Mouse (Mus musculus): ENCODE data around the gene Tubgcp6. TPM values are rescaled to one million over a fixed set of nuclear protein-coding genes. Genes with fewer than 3 reads are reported as not detected.

Tubgcp6 gene
- polyA plus RNA-seq, 1 experiment from 2014 or later, result 16.9 TPM

DNA sequence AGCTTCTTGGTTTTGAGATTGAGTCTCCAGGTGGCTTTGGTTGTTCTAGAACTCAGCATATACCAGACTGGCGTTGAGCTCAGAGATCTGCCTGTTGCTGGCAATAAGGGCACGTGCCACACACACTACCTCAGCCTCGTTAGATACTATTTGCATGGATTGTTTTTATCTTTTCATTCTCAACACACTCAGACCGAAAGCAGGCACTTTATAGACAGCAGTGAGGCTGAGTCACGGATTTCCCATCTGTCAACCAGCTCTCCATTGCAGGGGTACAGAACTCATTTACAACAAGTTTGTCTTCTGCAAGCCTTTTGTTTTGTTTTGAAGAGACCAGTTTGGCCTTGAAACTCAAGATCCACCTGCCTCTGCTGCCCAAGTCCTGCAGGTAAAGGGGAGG is 25.5 kb downstream of the Tubgcp6 start:
- WGBS, result 95% methylated on average over 5 of the region's 5 CpGs

DNA sequence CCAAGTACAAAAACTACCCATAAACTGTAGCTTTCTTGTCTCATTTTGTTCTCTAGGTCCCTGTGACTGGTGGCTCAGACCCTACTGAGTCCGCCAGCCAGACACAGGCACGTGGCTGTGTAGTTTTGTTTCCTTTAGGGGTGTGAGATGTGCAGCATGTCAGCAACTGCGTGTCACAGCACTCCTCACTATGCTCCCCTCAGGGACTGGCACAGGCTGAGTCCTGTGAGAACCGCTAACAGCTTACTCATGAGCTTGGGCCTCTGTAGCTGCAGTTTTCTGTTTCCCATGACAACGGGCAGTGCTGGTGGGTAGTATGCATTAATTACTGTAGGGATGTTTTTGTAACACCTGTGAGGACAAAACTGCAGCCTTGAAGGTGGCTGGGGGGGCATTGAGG is 30.7 kb downstream of the Tubgcp6 start:
- 80% methylated on average over 5 of the region's 5 CpGs for whole genome bisulfite sequencing
- ATAC-seq (ENCODE audit: low FRiP score, low read depth), result no peak
- H3K4me3 ChIP-seq, result no peak overlapping the region
- H3K4me1 ChIP-seq (replicated peaks), result peaks cover 24% of the 10 kb centered on the region
- no peak overlapping the region for H3K9ac ChIP-seq
- H3K9me3 ChIP-seq, result no peaks in the 10 kb centered on the region
- H3K36me3 ChIP-seq, result peaks cover 39% of the 10 kb centered on the region
- no peak overlapping the region for H3K27ac ChIP-seq (replicated peaks)
- no peaks in the 10 kb centered on the region for H3K27me3 ChIP-seq
- no peak overlapping the region for H3K4me2 ChIP-seq

More for the DNA sequence above, 25.5 kb downstream of the Tubgcp6 start:
- no peaks in the 10 kb centered on the region for H3K4me1 ChIP-seq (replicated peaks)
- H3K27me3 ChIP-seq, result no peaks in the 10 kb centered on the region
- no peak overlapping the region for H3K27ac ChIP-seq (replicated peaks)
- H3K9ac ChIP-seq, result no peak overlapping the region
- peaks cover 86% of the 10 kb centered on the region for H3K36me3 ChIP-seq
- no peak for ATAC-seq (ENCODE audit: low FRiP score, low read depth)
- H3K9me3 ChIP-seq, result no peaks in the 10 kb centered on the region
- H3K4me3 ChIP-seq, result no peak overlapping the region
- no peak overlapping the region for H3K4me2 ChIP-seq

GRCm38 (mm10) chr15:89090662-89091061 is 32.2 kb downstream of the Tubgcp6 start:
- peaks cover 24% of the 10 kb centered on the region for H3K4me1 ChIP-seq (replicated peaks)
- ATAC-seq (ENCODE audit: low FRiP score, low read depth), result no peak
- H3K9me3 ChIP-seq, result no peaks in the 10 kb centered on the region
- H3K4me2 ChIP-seq, result peak overlapping the region; percentile 93
- no peak overlapping the region for H3K4me3 ChIP-seq
- peaks cover 39% of the 10 kb centered on the region for H3K36me3 ChIP-seq
- no peak overlapping the region for H3K27ac ChIP-seq (replicated peaks)
- H3K9ac ChIP-seq, result no peak overlapping the region
- H3K27me3 ChIP-seq, result no peaks in the 10 kb centered on the region
- WGBS, result 93% methylated on average over 4 of the region's 4 CpGs

DNA sequence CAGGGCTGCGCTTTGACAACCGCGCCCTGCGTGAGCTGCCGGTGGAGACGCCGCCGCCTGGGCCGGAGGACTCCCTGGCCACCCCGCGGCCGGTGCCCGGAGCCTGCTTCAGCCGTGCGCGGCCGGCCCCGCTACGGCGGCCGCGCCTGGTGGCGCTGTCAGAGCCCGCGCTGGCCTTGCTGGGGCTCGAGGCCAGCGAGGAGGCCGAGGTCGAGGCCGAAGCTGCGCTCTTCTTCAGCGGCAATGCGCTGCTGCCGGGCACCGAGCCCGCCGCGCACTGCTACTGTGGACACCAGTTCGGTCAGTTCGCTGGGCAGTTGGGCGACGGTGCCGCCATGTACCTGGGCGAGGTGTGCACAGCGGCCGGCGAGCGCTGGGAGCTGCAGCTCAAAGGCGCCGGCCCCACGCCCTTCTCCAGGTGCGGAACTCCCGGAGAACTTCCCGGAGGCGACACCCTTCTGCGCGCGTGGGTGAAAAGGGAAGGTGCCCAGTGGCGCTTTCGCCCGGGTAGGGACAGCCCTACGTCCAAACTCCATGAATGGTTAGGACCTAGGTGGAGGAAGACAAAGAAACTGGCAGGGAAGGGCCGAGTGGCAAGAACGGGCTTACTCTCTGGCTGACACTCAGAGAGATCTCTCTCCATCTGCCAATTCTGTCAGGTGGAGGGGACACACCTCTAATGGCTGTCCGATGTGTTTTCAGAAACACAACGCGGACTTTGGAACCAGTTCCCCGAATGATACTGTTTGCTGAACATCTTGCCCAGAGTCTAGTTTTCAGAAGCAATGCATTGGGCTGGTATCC is 33.5 kb downstream of the Tubgcp6 start:
- Histone ChIP-seq H3K27ac (replicated peaks) (peak overlapping the region; percentile 83), H3K36me3 (peaks cover 50% of the 10 kb centered on the region), H3K27me3 (no peaks in the 10 kb centered on the region), H3K4me3 (peak overlapping the region; percentile 85), H3K4me1 (replicated peaks) (peaks cover 24% of the 10 kb centered on the region), H3K9ac (peak overlapping the region; percentile 94), H3K9me3 (no peaks in the 10 kb centered on the region), H3K4me2 (peak overlapping the region; percentile 93)
- peak; percentile 67 for ATAC-seq (ENCODE audit: low FRiP score, low read depth)
- WGBS, result 3% methylated on average over 66 of the region's 68 CpGs

DNA sequence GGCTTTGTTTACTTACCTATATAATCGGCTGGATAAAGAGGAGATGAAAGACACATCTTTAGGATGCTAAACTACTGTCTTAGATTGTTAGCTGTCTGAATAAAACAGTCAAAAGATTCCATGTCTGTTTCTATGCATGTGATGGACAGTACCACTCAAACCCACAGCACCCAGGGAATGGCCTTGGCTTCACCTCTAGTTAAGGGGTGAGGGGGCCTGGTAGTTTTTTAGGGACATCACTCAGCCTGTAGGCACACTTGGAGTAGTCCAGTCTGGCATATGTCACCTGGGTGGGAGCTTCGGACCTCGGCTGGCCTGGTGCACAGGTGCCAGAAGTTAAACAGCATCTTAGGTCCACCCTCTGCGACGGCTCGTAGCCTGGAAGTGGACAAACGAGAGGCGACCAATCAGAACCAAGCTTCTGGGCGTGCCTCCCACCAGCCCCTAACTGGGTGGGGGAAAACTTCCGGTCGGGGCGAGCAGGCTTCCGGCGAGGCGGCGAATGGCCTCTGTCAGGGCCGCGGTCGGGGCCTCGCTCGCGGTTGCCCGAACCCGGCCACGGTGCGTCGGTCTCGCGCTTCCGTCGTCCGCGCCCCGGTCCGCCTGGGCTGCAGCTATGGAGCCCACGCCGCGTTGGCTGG is 34.2 kb downstream of the Tubgcp6 start, which contains the start of gene Selenoo:
TSS of gene Selenoo (plus strand) at position 478 of the 641 bp plus-strand sequence.
- Histone ChIP-seq H3K27ac (replicated peaks) (peak within 1 kb of the TSS; percentile 83), H3K36me3 (peaks cover 50% of the 10 kb centered on the region), H3K27me3 (no peaks in the 10 kb centered on the region), H3K4me3 (peak within 1 kb of the TSS; percentile 85), H3K9me3 (no peaks in the 10 kb centered on the region), H3K4me2 (peak within 1 kb of the TSS; percentile 93), H3K4me1 (replicated peaks) (peaks cover 24% of the 10 kb centered on the region), H3K9ac (peak within 1 kb of the TSS; percentile 94)
- ATAC-seq (ENCODE audit: low FRiP score, low read depth), result peak; percentile 95
- WGBS, result 2% methylated on average over 30 of the region's 38 CpGs

GRCm38 (mm10) chr15:89084826-89085225 is 38.1 kb downstream of the Tubgcp6 start:
- H3K9me3 ChIP-seq, result no peaks in the 10 kb centered on the region
- no peaks in the 10 kb centered on the region for H3K27me3 ChIP-seq
- no peak overlapping the region for H3K4me3 ChIP-seq
- H3K4me2 ChIP-seq, result no peak overlapping the region
- no peak for ATAC-seq (ENCODE audit: low FRiP score, low read depth)
- no peak overlapping the region for H3K9ac ChIP-seq
- WGBS, result 90% methylated on average over 2 of the region's 2 CpGs
- H3K27ac ChIP-seq (replicated peaks), result no peak overlapping the region
- peaks cover 46% of the 10 kb centered on the region for H3K36me3 ChIP-seq
- H3K4me1 ChIP-seq (replicated peaks), result peaks cover 14% of the 10 kb centered on the region

GRCm38 (mm10) chr15:89083906-89084305 is 39.0 kb downstream of the Tubgcp6 start:
- H3K4me1 ChIP-seq (replicated peaks), result peaks cover 11% of the 10 kb centered on the region
- peaks cover 48% of the 10 kb centered on the region for H3K36me3 ChIP-seq
- no peak overlapping the region for H3K9ac ChIP-seq
- 100% methylated on average over 1 of the region's 1 CpGs for WGBS
- no peak overlapping the region for H3K27ac ChIP-seq (replicated peaks)
- H3K4me3 ChIP-seq, result no peak overlapping the region
- H3K9me3 ChIP-seq, result no peaks in the 10 kb centered on the region
- H3K27me3 ChIP-seq, result no peaks in the 10 kb centered on the region
- no peak overlapping the region for H3K4me2 ChIP-seq
- no peak for ATAC-seq (ENCODE audit: low FRiP score, low read depth)

GRCm38 (mm10) chr15:89078208-89078836 is 44.6 kb downstream of the Tubgcp6 start:
- Histone ChIP-seq H3K9me3 (no peaks in the 10 kb centered on the region), H3K4me3 (peak overlapping the region; percentile 1; the same call in 1 of the 2 replicates), H3K4me2 (peak overlapping the region; percentile 79), H3K36me3 (peaks cover 9% of the 10 kb centered on the region), H3K4me1 (replicated peaks) (peaks cover 42% of the 10 kb centered on the region), H3K9ac (no peak overlapping the region), H3K27ac (replicated peaks) (no peak overlapping the region), H3K27me3 (no peaks in the 10 kb centered on the region)
- ATAC-seq (ENCODE audit: low FRiP score, low read depth), result no peak
- WGBS, result 71% methylated on average over 9 of the region's 9 CpGs

GRCm38 (mm10) chr15:89076156-89076731 is 46.7 kb downstream of the Tubgcp6 start:
- Histone ChIP-seq H3K9ac (peak overlapping the region; percentile 84), H3K36me3 (0 out of 2 replicates have a peak, but pooled peaks cover 2% of the 10 kb centered on the region), H3K4me2 (peak overlapping the region; percentile 79), H3K27ac (replicated peaks) (peak overlapping the region; percentile 93), H3K9me3 (no peaks in the 10 kb centered on the region), H3K4me3 (peak overlapping the region; percentile 89), H3K4me1 (replicated peaks) (peaks cover 42% of the 10 kb centered on the region), H3K27me3 (no peaks in the 10 kb centered on the region)
- peak; percentile 73 for ATAC-seq (ENCODE audit: low FRiP score, low read depth)
- under 1% methylated on average over 24 of the region's 39 CpGs for WGBS

DNA sequence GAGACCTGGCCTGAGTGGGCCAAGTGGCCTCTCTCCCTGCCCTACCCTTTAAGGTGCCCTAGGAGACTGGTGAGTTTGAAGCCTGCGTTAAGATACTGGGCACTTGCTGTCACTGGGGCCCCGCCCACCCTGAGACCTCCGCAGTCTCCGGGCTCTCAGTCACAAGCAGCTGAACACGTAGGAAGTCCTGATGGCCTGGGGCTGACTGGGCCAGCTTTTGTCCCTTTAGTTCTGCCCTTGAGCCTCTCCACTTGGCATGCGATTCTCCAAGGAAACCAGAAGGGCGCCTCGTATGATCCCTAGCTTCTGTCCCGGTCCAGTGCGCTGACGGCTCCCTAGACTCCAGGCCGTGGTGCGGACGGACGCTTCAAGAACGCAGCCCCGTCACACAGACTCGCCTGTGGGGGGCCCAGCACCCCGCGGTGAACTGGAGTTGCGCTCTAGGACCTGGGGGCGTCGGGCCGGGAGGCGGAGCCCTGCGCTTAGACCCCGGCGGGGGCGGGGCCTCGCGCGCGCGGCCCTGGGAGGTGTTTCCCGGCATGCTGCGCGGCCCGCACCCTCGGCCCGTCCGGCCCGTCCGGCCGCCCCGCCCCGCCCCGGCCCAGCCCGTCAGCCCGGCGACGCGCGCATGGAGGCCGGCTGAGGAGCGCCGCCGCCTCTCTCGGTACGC is 47.3 kb downstream of the Tubgcp6 start:
- Histone ChIP-seq H3K27me3 (no peaks in the 10 kb centered on the region), H3K4me3 (peak overlapping the region; percentile 89), H3K9me3 (no peaks in the 10 kb centered on the region), H3K4me1 (replicated peaks) (peaks cover 42% of the 10 kb centered on the region), H3K9ac (peak overlapping the region; percentile 84), H3K27ac (replicated peaks) (peak overlapping the region; percentile 93), H3K4me2 (peak overlapping the region; percentile 79), H3K36me3 (0 out of 2 replicates have a peak, but pooled peaks cover 2% of the 10 kb centered on the region)
- ATAC-seq (ENCODE audit: low FRiP score, low read depth), result peak; percentile 93
- WGBS, result under 1% methylated on average over 54 of the region's 59 CpGs
